Mouse (Mus musculus) megakaryocyte-erythroid progenitor cell, adult 5 weeks (primary cell): ENCODE measurements around the gene Ugt1a5. TPM values are rescaled to one million over a fixed set of nuclear protein-coding genes. Genes with fewer than 3 reads are reported as not detected.

Experiments used
- polyA plus RNA-seq: library from polyadenylated mRNA; stranded (reverse); fragments of >175 nt; gene quantifications from 2 replicates; pipeline ENCODE4 v1.2.3, GENCODE M21; 2012

Ugt1a5 gene
- polyA plus RNA-seq: not detected in 2 replicates

DNA sequence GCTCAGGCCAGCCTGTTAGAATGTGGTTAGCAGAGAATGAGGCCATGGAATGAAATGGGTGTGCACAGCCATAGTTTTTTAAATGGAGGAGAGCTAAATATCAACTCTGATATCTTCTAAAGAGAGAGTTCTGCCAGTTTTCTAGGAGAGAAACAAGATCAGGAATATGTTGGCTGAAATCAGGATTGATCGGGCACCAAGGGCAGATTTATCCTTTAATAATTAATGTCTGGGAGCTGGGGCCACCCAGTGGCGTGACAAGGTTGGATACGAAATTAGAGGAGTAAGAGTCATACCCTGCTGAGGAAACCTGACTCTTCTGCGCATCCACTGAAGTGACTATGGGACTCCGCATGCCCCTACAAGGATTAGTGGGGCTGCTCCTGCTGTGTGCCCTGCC is at the start of gene Ugt1a5:
Ugt1a5 (plus strand) TSS at position 302 of the 400 bp plus-strand sequence.

DNA sequence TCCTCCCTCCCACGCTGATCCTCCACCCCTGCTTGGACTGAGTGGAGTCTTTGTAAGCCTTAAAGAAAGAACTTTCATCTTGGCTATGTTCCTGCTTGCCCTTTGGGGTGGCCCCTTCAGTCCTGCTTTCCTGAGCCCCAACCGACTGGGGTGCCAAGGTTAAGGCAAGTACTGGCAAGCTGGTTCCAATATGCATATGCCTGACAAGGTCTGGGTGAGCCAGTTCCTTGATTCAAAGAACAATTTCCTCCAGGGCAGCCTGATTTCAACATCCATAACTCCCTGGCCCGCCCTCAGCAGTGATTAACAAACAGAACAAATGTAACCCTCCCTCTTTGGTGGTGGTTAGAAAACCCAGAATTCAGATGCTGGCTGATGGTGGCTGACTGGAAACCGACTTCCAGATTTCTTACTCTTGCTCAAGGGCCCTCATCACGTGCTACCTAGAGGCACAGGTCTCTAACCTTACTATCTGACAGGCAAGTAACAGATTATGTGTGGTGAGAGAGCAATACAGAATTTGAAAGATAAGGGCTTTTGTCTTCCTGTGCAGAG is 31.3 kb upstream of the Ugt1a5 start, which contains the start of gene Ugt1a6a:
Ugt1a6a (plus strand) TSS at position 353 of the 555 bp plus-strand sequence.

DNA sequence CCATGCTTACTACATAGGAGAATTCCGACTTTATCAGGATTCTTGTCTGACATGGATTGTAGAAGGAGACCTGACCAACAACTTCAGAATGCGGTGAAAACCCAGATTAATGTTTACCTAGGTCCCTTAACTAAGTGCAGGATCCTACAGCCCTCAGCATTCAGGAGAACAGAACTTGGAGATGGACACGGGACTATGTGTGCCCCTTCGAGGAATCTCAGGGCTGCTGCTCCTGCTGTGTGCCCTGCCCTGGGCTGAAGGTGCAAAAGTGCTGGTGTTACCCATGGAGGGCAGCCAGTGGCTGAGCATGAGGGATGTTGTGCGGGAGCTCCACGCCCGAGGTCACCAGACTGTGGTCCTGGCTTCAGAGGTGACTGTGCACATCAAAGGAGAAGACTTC is 34.6 kb downstream of the Ugt1a5 start, which contains the start of gene Ugt1a2:
Ugt1a2 (plus strand) TSS at position 146 of the 400 bp plus-strand sequence.

DNA sequence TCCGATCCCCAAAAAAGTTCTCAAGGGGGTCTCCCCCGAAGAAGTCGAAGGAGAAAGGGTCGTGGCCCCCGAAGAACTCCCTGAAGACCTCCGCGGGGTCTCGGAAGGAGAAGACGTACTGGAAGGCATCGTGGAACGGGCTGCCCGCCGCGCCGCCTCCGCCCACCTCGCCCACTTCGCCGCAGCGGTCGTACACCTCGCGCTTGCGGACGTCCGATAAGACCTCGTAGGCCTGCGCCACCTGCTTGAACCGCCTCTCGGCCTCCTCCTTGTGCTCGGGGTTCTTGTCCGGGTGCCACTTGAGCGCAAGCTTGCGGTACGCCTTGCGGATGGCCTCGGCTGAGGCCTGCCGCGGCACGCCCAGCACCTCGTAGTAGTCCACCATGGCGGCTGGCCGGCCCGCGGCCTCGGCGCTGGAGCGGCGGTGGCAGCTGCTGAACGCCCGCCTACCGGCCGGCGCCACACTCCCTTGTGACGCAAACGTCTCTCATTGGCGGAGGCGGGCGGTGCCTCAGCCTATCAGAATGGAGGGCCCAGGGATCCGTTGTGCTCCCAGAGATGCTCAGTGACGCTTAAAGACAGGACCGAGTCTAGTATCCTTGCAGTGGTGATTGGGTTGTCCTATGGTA is 39.6 kb downstream of the Ugt1a5 start, which contains the start of gene Dnajb3:
Dnajb3 (minus strand) TSS at position 489 of the 629 bp plus-strand sequence.

DNA sequence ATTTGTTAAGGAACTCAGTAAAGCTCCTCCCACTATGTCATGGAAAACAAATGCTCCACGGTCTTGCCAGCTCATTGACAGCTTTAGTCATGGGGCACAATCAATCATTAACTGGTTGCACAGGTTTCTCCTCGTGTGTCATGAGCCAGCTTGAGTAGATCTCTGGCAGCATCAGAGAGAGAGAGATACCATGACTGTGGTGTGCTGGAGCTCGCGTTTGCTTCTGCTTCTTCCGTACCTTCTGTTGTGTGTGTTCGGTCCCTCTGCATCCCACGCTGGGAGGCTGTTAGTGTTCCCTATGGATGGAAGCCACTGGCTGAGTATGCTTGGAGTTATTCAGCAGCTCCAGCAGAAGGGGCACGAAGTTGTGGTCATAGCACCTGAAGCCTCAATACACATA is 46.0 kb downstream of the Ugt1a5 start, which contains the start of gene Ugt1a1:
Ugt1a1 (plus strand) TSS at position 148 of the 400 bp plus-strand sequence.

DNA sequence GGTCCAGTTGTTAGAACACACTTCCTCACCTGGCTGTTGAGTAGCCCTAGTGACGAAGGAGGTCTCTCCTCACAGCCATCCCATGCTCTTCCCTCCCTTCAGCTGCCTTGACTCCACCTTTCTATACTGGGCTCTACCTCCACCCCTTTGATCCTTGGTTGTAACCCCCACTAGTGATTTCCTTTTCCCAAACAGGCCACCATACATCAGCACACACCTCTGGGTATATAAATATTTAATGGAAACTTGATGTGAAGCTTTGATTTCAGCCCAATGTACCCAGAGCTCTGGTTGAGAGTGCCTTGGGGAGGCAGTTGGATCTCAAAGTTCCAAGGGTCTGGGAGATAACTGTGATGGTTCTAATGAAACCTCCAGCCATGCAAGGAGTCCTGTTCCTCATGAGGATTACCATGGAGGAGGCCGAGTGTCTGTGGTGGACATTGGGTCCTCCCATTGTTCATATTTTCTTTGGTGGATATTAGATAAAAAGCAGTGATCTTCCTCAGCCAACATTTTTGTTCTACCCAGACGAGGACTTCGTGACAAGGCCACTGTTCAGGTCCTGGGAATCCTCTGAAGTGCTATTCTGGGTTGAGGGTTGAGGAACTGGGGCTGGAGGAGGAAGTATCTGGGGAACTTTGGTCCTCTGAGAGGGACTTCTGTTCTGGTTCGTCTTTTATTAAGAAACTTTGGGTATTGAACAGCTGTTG is 61.0 kb downstream of the Ugt1a5 start, which contains the start of gene Mroh2a:
Mroh2a (plus strand) TSS at position 317 of the 710 bp plus-strand sequence.

Other genes starting within 250 kb of the Ugt1a5 start
- 0.50 and 0.74 TPM in 2 replicates for gene Usp40, start 157.5 kb upstream of the Ugt1a5 start, polyA plus RNA-seq
- gene Ugt1a10, start 110.6 kb upstream of the Ugt1a5 start, polyA plus RNA-seq: 0.10 TPM in 1 of 2 replicates, not detected in the other
- not detected in 2 replicates for gene Ugt1a9, start 95.2 kb upstream of the Ugt1a5 start, polyA plus RNA-seq
- gene Ugt1a8, start 78.2 kb upstream of the Ugt1a5 start, polyA plus RNA-seq: not detected in 2 replicates
- 3.4 and 6.4 TPM in 2 replicates for gene Ugt1a7c, start 71.0 kb upstream of the Ugt1a5 start, polyA plus RNA-seq
- not detected in 2 replicates for gene Ugt1a6b, start 62.8 kb upstream of the Ugt1a5 start, polyA plus RNA-seq
- 0.02 and 0.13 TPM in 2 replicates for gene Ugt1a6a, start 31.2 kb upstream of the Ugt1a5 start, polyA plus RNA-seq
- gene Ugt1a2, start 34.6 kb downstream of the Ugt1a5 start, polyA plus RNA-seq: not detected in 2 replicates
- gene Dnajb3, start 39.8 kb downstream of the Ugt1a5 start, polyA plus RNA-seq: 1.3 and 2.8 TPM in 2 replicates
- gene Ugt1a1, start 45.9 kb downstream of the Ugt1a5 start, polyA plus RNA-seq: not detected in 2 replicates
- gene Mroh2a, start 61.0 kb downstream of the Ugt1a5 start, polyA plus RNA-seq: 0.02 TPM in 2 replicates
- gene Hjurp, start 111.6 kb downstream of the Ugt1a5 start, polyA plus RNA-seq: 26.4 and 33.5 TPM in 2 replicates
- gene Trpm8, start 111.6 kb downstream of the Ugt1a5 start, polyA plus RNA-seq: not detected in 2 replicates
- not detected in 2 replicates for gene Spp2, start 240.9 kb downstream of the Ugt1a5 start, polyA plus RNA-seq